Mouse (Mus musculus) forebrain, embryonic 15.5 days (tissue): ENCODE measurements around the gene Ndst2. TPM values are rescaled to one million over a fixed set of nuclear protein-coding genes. Genes with fewer than 3 reads are reported as not detected.
A peak's percentile ranks its signal among the peaks of the same experiment; 100 is the strongest.
"Not testable (repeated sequence)": the region's sequence is repeated elsewhere in the genome, so short reads cannot be mapped to it uniquely, and the experiment has no call there.

Source experiments
- ATAC-seq: fragments of 200-750 bp; cut with Nextera tagmentation; replicated peaks from 2 replicates; pipeline ENCODE4 v1.8.0; 2017; ENCODE audit warnings: mild to moderate bottlenecking, moderate TSS enrichment, moderate library complexity
- H3K27ac ChIP-seq: fragments of 300-500 bp; sonication (generic); replicated peaks from 2 replicates; pipeline ENCODE4 v1.5.1; 2015; ENCODE audit warnings: mild to moderate bottlenecking, inconsistent platforms
- H3K27me3 ChIP-seq: fragments of 300-500 bp; sonication (generic); 2 replicates; pipeline ENCODE4 v1.6.1; 2015; ENCODE audit warnings: inconsistent platforms
- H3K36me3 ChIP-seq: fragments of 300-500 bp; sonication (generic); 2 replicates; pipeline ENCODE4 v1.6.1; 2015; ENCODE audit warnings: mild to moderate bottlenecking, inconsistent platforms
- H3K4me1 ChIP-seq: fragments of 300-500 bp; sonication (generic); 2 replicates; pipeline ENCODE4 v1.6.1; 2015; ENCODE audit warnings: inconsistent platforms
- H3K4me2 ChIP-seq: fragments of 300-500 bp; sonication (generic); replicated peaks from 2 replicates; pipeline ENCODE4 v1.6.1; 2015; ENCODE audit warnings: mild to moderate bottlenecking, inconsistent platforms
- H3K4me3 ChIP-seq: fragments of 300-500 bp; sonication (generic); 2 replicates; pipeline ENCODE4 v1.5.1; 2015; ENCODE audit warnings: mild to moderate bottlenecking, inconsistent platforms
- H3K9ac ChIP-seq: fragments of 300-500 bp; sonication (generic); replicated peaks from 2 replicates; pipeline ENCODE4 v1.6.1; 2015; ENCODE audit warnings: mild to moderate bottlenecking, inconsistent platforms
- H3K9me3 ChIP-seq: fragments of 300-500 bp; sonication (generic); 2 replicates; pipeline ENCODE4 v1.6.1; 2016; ENCODE audit warnings: inconsistent platforms
- WGBS: fragments of 180-500 bp; shearing (Covaris S2); methylation state at CpG from one replicate; pipeline ENCODE4 v1.1.7; 2015; ENCODE audit warnings: mixed read lengths; 5-methylcytosine and 5-hydroxymethylcytosine counted together
- polyA plus RNA-seq: library from polyadenylated mRNA; unstranded; fragments of >200 nt; fragmentation: Nextera tagmentation; extraction: Ambion mirVana; gene quantifications from 2 replicates; pipeline ENCODE4 v1.2.1, GENCODE M21; 2015

The Ndst2 gene
- polyA plus RNA-seq, 1 experiment from 2014 or later, result 15.7 TPM

- Histone ChIP-seq H3K4me3 (no peak overlapping the region), H3K9ac (no peak overlapping the region), H3K27me3 (no peaks in the 10 kb centered on the region), H3K36me3 (peaks cover 84% of the 10 kb centered on the region), H3K9me3 (no peaks in the 10 kb centered on the region), H3K27ac (no peak overlapping the region), H3K4me2 (no peak overlapping the region), H3K4me1 (peaks cover 10% of the 10 kb centered on the region)
- no peak for ATAC-seq
- WGBS, result 81% methylated on average over 11 of the region's 11 CpGs
Measured at GRCm38 (mm10) chr14:20713832-20714231, 20.5 kb downstream of the Ndst2 start.

DNA sequence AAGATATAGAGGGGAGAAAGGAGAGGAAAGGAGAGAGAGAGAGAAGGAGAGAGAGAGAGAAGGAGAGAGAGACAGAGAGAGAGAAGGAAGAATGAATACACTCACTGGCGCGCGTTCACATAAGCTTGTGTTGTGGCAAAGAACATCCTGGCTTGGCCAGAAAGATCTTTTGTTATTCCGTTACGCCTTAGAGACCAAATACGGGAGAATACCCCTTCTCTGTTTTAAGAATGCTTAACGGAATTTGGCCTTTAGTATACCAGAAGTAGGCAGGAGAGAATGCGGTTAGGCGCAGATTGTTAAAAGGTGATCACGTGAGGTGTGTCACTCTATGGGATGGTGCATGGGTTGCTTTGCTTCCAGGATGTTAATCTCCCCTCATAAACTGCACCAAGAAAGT is 26.1 kb downstream of the Ndst2 start:
- no peaks in the 10 kb centered on the region for H3K9me3 ChIP-seq
- ATAC-seq, result no peak
- H3K4me2 ChIP-seq, result peak overlapping the region; percentile 69
- H3K27me3 ChIP-seq, result no peaks in the 10 kb centered on the region
- H3K4me1 ChIP-seq, result peaks cover 35% of the 10 kb centered on the region
- peak overlapping the region; percentile 93 for H3K27ac ChIP-seq
- H3K9ac ChIP-seq, result peak overlapping the region; percentile 77
- H3K4me3 ChIP-seq, result peak overlapping the region; percentile 58
- 5% methylated on average over 10 of the region's 10 CpGs for WGBS
- peaks cover 42% of the 10 kb centered on the region for H3K36me3 ChIP-seq

- H3K9ac ChIP-seq, result peak within 1 kb of the TSS; percentile 77
- peak within 1 kb of the TSS; percentile 69 for H3K4me2 ChIP-seq
- H3K27me3 ChIP-seq, result no peaks in the 10 kb centered on the region
- H3K4me1 ChIP-seq, result peaks cover 35% of the 10 kb centered on the region
- WGBS, result under 1% methylated on average over 80 of the region's 80 CpGs
- H3K9me3 ChIP-seq, result no peaks in the 10 kb centered on the region
- H3K36me3 ChIP-seq, result peaks cover 34% of the 10 kb centered on the region
- peak; percentile 93 for ATAC-seq
- peak within 1 kb of the TSS; percentile 58 for H3K4me3 ChIP-seq
- H3K27ac ChIP-seq, result peak within 1 kb of the TSS; percentile 93
Measured at GRCm38 (mm10) chr14:20707201-20708190, 26.9 kb downstream of the Ndst2 start, which contains the start of gene Zswim8. Gene Zswim8, plus strand, starts transcription at chr14:20707552.

GRCm38 (mm10) chr14:20703461-20703860 is 30.9 kb downstream of the Ndst2 start:
- Histone ChIP-seq H3K4me3 (peak overlapping the region; percentile 91), H3K4me2 (peak overlapping the region; percentile 58), H3K27ac (peak overlapping the region; percentile 94), H3K36me3 (peaks cover 17% of the 10 kb centered on the region), H3K9ac (peak overlapping the region; percentile 88), H3K4me1 (peaks cover 58% of the 10 kb centered on the region)
- 8% methylated on average over 8 of the region's 8 CpGs for WGBS
- H3K9me3 ChIP-seq, ATAC-seq, H3K27me3 ChIP-seq: not testable (repeated sequence)

DNA sequence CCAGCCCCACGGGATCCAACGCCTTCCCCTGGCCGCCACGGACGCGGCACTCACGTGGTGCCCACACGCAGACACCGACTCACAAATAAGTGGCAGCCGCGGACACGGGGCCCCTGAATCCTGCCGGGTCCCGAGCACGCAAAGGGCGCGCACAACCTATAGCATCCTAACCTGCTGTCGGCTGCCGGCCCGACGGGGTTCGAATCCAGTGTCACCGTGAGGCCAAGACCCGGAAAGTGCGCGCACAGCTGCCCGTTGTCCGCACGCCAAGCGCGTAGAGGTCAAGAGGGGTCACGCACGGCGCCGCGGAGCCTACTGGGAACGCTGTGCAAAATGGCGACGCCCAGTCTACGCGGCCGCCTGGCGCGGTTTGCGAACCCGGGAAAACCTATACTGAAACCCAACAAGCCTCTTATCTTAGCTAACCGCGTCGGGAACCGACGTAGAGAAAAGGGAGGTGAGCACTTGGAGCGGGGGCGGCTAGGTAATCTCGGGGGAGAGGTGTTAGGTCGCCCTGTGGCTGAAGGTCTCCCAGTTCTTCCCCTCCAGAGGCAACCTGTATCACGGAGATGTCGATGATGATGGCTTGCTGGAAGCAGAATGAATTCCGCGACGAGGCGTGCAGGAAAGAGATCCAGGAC is 31.5 kb downstream of the Ndst2 start, which contains the start of gene Chchd1:
Gene Chchd1, plus strand, starts transcription at position 266 of the 641 bp plus-strand sequence.
- WGBS, result under 1% methylated on average over 61 of the region's 61 CpGs
- peak; percentile 64 for ATAC-seq
- Histone ChIP-seq H3K27ac (peak within 1 kb of the TSS; percentile 94), H3K4me3 (peak within 1 kb of the TSS; percentile 91), H3K9me3 (no peaks in the 10 kb centered on the region), H3K4me2 (peak within 1 kb of the TSS; percentile 58), H3K9ac (peak within 1 kb of the TSS; percentile 88), H3K36me3 (peaks cover 19% of the 10 kb centered on the region), H3K27me3 (no peaks in the 10 kb centered on the region), H3K4me1 (peaks cover 62% of the 10 kb centered on the region)

GRCm38 (mm10) chr14:20702096-20702740 is 32.1 kb downstream of the Ndst2 start:
- WGBS, result 17% methylated on average over 15 of the region's 15 CpGs
- H3K27me3 ChIP-seq, result no peaks in the 10 kb centered on the region
- peak; percentile 35 for ATAC-seq
- peaks cover 68% of the 10 kb centered on the region for H3K4me1 ChIP-seq
- H3K36me3 ChIP-seq, result peaks cover 19% of the 10 kb centered on the region
- H3K27ac ChIP-seq, result peak overlapping the region; percentile 94
- H3K4me2 ChIP-seq, result peak overlapping the region; percentile 58
- peak overlapping the region; percentile 91 for H3K4me3 ChIP-seq
- H3K9ac ChIP-seq, result peak overlapping the region; percentile 88
- no peaks in the 10 kb centered on the region for H3K9me3 ChIP-seq

- H3K4me2 ChIP-seq, result peak overlapping the region; percentile 58
- WGBS, result 76% methylated on average over 8 of the region's 8 CpGs
- ATAC-seq, result no peak
- H3K4me3 ChIP-seq, result peak overlapping the region; percentile 91; the same call in 1 of the 2 replicates
- peak overlapping the region; percentile 88 for H3K9ac ChIP-seq
- no peaks in the 10 kb centered on the region for H3K9me3 ChIP-seq
- no peak overlapping the region for H3K27ac ChIP-seq
- H3K4me1 ChIP-seq, result peaks cover 70% of the 10 kb centered on the region
- H3K36me3 ChIP-seq, result peaks cover 19% of the 10 kb centered on the region
- no peaks in the 10 kb centered on the region for H3K27me3 ChIP-seq
Measured at GRCm38 (mm10) chr14:20701554-20701953, 32.8 kb downstream of the Ndst2 start.

DNA sequence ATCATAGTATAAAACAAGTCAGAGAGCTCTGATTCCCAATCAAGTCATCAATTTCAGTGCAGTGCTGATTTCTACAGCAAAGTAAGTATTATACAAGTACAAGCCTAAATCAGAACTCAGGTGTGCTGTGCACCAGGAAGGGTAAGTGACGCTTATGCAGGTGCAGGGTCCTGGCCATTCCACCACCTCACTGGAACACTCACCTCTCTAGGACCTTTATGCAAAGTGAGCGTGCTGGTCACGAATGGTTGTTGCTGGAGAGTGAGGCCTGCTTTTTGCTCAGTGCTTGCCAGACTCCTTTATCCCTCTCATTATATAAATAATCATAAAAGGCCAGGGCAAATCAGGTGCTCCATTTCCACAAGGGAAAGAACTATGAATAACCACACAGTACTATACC is 34.0 kb downstream of the Ndst2 start:
- H3K36me3 ChIP-seq, result peaks cover 19% of the 10 kb centered on the region
- WGBS, result 82% methylated on average over 3 of the region's 3 CpGs
- H3K4me2 ChIP-seq, result no peak overlapping the region
- no peaks in the 10 kb centered on the region for H3K27me3 ChIP-seq
- peaks cover 79% of the 10 kb centered on the region for H3K4me1 ChIP-seq
- H3K9me3 ChIP-seq, result no peaks in the 10 kb centered on the region
- no peak overlapping the region for H3K9ac ChIP-seq
- no peak overlapping the region for H3K27ac ChIP-seq
- H3K4me3 ChIP-seq, result no peak overlapping the region
- no peak for ATAC-seq

GRCm38 (mm10) chr14:20698515-20698914 is 35.8 kb downstream of the Ndst2 start:
- Histone ChIP-seq H3K4me2 (no peak overlapping the region), H3K27ac (no peak overlapping the region), H3K4me3 (no peak overlapping the region), H3K9ac (0 out of 2 replicates have a peak overlapping the region, but pooled peaks have one; percentile 10), H3K27me3 (no peaks in the 10 kb centered on the region), H3K4me1 (peaks cover 77% of the 10 kb centered on the region), H3K36me3 (peaks cover 16% of the 10 kb centered on the region), H3K9me3 (no peaks in the 10 kb centered on the region)
- no peak for ATAC-seq
- 84% methylated on average over 2 of the region's 2 CpGs for WGBS

- Histone ChIP-seq H3K9ac (peak overlapping the region; percentile 92; the same call in 1 of the 2 replicates), H3K27ac (peak overlapping the region; percentile 9; the same call in 1 of the 2 replicates)
- 6% methylated on average over 1 of the region's 1 CpGs for WGBS
Measured at GRCm38 (mm10) chr14:20696986-20697385, 37.4 kb downstream of the Ndst2 start.

GRCm38 (mm10) chr14:20695761-20696520 is 38.4 kb downstream of the Ndst2 start:
- Histone ChIP-seq H3K27ac (peak overlapping the region; percentile 98), H3K9ac (peak overlapping the region; percentile 92), H3K27me3 (no peaks in the 10 kb centered on the region), H3K4me2 (peak overlapping the region; percentile 76), H3K4me1 (peaks cover 60% of the 10 kb centered on the region), H3K9me3 (no peaks in the 10 kb centered on the region), H3K4me3 (peak overlapping the region; percentile 86), H3K36me3 (peaks cover 41% of the 10 kb centered on the region)
- no peak for ATAC-seq
- 14% methylated on average over 27 of the region's 27 CpGs for whole genome bisulfite sequencing

More at GRCm38 (mm10) chr14:20696986-20697385, 37.4 kb downstream of the Ndst2 start:
- H3K4me3 ChIP-seq, result peak overlapping the region; percentile 86
- H3K36me3 ChIP-seq, result peaks cover 30% of the 10 kb centered on the region
- H3K4me2 ChIP-seq, result peak overlapping the region; percentile 76
- no peak for ATAC-seq
- H3K27me3 ChIP-seq, result no peaks in the 10 kb centered on the region
- peaks cover 70% of the 10 kb centered on the region for H3K4me1 ChIP-seq
- no peaks in the 10 kb centered on the region for H3K9me3 ChIP-seq
